Mouse (Mus musculus) olfactory bulb, adult 2 months (tissue): ENCODE results near the gene Jazf1. TPM values are rescaled to one million over a fixed set of nuclear protein-coding genes. Genes with fewer than 3 reads are reported as not detected.

Experiments used
- H3K27ac ChIP-seq: fragments of 200-500 bp; 2 replicates; pipeline ENCODE4 v1.5.1; 2012; ENCODE audit warnings: low read depth, low read length; ENCODE audit not compliant: insufficient read depth
- H3K4me1 ChIP-seq: fragments of 200-500 bp; 2 replicates; pipeline ENCODE4 v1.6.1; 2012; ENCODE audit warnings: low read length; ENCODE audit not compliant: control insufficient read depth, insufficient read depth
- H3K4me3 ChIP-seq: fragments of 200-500 bp; 2 replicates; pipeline ENCODE4 v1.5.1; 2012; ENCODE audit warnings: mild to moderate bottlenecking, low read depth, low read length, moderate library complexity; ENCODE audit not compliant: insufficient read depth
- CTCF ChIP-seq: fragments of 200-500 bp; IDR thresholded peaks from 2 replicates; pipeline ENCODE4 v1.5.1; 2012; ENCODE audit warnings: low read depth, mild to moderate bottlenecking, low read length, moderate library complexity; ENCODE audit not compliant: insufficient read depth
- POLR2A ChIP-seq: fragments of 200-500 bp; IDR thresholded peaks from 2 replicates; pipeline ENCODE4 v1.6.1; 2012; ENCODE audit warnings: mild to moderate bottlenecking, low read depth, low read length, moderate library complexity; ENCODE audit not compliant: insufficient read depth
- WGBS: fragments of 180-500 bp; shearing (Covaris S2); methylation state at CpG from one replicate; pipeline ENCODE4 v1.1.7; 2018; 5-methylcytosine and 5-hydroxymethylcytosine counted together
- polyA plus RNA-seq: library from polyadenylated mRNA; stranded (reverse); fragments of >200 nt; gene quantifications from 2 replicates; pipeline ENCODE4 v1.2.4, GENCODE M21; 2012; ENCODE audit warnings: low replicate concordance; ENCODE audit not compliant: missing spikeins, insufficient read depth, insufficient read length

The Jazf1 gene
- polyA plus RNA-seq, 1 experiment: not detected

DNA sequence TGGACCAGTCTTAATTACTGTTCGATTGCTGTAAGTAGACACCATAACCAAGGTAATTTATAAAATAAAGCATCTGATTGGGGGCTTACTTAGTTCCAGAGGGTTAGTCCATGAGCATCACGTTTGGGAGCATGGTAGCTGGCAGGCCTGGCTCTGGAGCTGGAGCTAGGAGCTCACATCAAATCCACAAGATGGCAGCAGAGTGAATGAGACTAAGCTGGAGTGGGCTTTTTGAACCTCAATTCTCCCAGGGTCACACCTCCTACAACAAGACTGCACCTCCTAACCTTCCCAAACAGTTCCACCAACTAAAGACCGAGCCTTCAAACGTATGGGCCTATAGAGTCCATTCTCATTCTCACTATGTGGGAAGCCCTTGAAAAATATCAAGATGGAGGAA, 141.5 kb downstream of the Jazf1 start:
- Histone ChIP-seq H3K4me3 (no peak overlapping the region), H3K27ac (no peak overlapping the region), H3K4me1 (no peaks in the 10 kb centered on the region)
- TF ChIP-seq POLR2A: no peak
- no peak for TF ChIP-seq CTCF
- 75% methylated on average over 4 of the region's 4 CpGs for WGBS

DNA sequence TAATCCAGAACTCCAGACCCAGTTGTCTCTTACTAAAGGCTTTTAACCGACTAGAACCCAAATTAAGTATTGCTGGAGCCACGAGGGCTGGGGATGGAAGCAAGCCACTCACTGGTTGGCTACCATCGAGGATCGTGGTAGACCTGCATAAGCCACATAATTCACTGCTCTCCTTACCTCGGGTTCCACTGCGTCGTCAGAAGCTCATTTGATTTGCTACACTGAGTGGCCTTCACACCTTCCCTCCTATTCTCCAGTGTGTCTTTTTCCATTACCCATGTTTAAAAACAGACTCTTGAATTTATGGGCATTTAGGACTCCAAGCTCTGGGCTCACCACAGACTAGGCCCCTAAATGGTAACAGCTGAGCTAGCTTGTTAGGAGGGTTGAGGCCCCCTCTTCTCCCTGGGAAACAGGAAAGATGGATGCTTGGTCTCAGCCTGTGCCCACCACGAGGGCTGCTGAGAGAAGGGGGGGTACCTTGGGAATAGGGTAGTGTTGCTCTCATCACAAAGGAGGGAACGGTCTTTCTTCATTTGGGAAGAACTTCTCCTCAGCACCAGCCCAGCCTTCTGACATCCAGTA, 142.9 kb downstream of the Jazf1 start:
- 89% methylated on average over 9 of the region's 9 CpGs for WGBS
- H3K4me3 ChIP-seq: no peak overlapping the region
- H3K4me1 ChIP-seq: no peaks in the 10 kb centered on the region
- no peak overlapping the region for H3K27ac ChIP-seq
- TF ChIP-seq CTCF (no peak), POLR2A (no peak)

DNA sequence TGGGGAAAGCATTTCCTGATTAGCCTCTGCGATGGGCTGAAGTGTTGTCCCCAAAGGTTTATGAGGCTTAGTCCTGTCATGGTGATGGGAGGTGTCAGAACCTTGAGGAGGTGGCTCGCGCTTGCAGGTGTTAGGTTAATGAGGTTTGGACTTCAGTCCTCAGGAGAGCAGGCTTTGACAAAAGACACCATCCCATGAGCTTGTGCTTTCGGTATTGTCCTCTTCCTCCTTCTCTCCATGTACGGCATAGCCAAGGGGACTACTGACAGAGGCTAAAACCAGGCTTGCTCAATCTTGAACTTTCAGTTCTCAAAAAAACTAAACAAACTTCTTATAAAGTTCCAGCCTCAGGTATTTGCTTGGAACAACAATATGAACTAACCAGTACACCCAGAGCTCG, 147.2 kb downstream of the Jazf1 start:
- 92% methylated on average over 6 of the region's 6 CpGs for WGBS
- Histone ChIP-seq H3K4me3 (no peak overlapping the region), H3K4me1 (no peaks in the 10 kb centered on the region), H3K27ac (no peak overlapping the region)
- TF ChIP-seq POLR2A (no peak), CTCF (no peak)

DNA sequence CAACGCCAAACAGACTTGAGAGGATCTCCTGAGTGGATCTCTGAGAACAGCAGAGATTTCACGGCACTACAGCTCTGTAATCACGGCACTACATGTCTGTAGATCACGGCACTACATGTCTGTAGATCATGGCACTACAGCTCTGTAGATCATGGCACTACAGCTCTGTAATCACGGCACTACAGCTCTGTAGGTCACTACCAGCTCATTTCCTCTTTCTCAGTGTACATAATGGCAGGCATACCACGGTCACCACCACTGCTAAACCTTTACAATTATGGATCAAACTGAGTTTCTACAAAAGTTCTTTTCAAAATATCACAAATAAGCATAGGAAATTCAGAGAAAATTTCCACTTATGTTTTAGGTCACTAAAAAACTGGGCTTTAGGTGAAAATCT, 147.7 kb downstream of the Jazf1 start:
- TF ChIP-seq CTCF (no peak), POLR2A (no peak)
- no peak overlapping the region for H3K27ac ChIP-seq
- H3K4me3 ChIP-seq: no peak overlapping the region
- WGBS: 94% methylated on average over 6 of the region's 6 CpGs
- no peaks in the 10 kb centered on the region for H3K4me1 ChIP-seq

DNA sequence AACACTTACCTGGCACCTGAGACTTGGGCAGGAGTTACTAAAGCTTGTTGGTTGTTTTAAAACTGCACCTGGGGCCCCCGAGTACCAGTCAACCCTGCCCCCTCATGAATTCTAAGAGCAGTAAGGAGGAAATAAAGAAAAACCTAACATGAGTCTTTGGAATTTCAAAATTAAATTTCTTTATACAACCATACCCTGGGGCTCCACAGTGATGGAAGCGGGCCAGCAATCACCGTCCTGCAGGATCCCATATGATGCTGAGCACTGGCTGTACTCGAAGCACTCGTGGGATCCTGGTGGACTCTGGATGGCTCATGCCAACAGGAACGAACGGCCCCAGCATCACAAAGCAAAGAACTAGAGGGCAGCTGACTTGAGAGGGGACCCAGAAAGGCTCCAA, 149.0 kb downstream of the Jazf1 start:
- no peak overlapping the region for H3K27ac ChIP-seq
- no peak for TF ChIP-seq POLR2A
- WGBS: 70% methylated on average over 7 of the region's 7 CpGs
- H3K4me3 ChIP-seq: no peak overlapping the region
- H3K4me1 ChIP-seq: 0 out of 2 replicates have a peak, but pooled peaks cover 2% of the 10 kb centered on the region

DNA sequence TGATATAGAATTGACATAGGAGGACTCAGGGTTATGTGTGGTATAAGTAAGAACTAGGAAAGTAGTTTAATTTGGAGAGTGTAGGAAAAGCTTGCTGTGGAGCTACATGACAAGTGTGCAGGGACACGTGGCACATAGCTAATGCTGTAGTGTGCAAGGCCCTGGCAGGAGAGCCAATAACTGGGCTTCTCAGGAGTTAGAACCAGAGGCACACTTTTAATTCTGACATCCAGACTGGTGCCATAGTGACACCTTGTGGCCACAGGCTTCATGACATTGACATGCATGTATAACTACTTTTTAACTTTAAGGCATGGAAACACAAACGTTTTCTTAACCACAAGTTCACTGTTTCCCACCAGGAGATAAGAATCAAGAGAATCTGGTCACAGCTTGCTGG, 149.5 kb downstream of the Jazf1 start:
- 11% methylated on average over 2 of the region's 2 CpGs for WGBS
- 0 out of 2 replicates have a peak, but pooled peaks cover 2% of the 10 kb centered on the region for H3K4me1 ChIP-seq
- TF ChIP-seq POLR2A: no peak
- TF ChIP-seq CTCF: no peak
- no peak overlapping the region for H3K27ac ChIP-seq
- no peak overlapping the region for H3K4me3 ChIP-seq

DNA sequence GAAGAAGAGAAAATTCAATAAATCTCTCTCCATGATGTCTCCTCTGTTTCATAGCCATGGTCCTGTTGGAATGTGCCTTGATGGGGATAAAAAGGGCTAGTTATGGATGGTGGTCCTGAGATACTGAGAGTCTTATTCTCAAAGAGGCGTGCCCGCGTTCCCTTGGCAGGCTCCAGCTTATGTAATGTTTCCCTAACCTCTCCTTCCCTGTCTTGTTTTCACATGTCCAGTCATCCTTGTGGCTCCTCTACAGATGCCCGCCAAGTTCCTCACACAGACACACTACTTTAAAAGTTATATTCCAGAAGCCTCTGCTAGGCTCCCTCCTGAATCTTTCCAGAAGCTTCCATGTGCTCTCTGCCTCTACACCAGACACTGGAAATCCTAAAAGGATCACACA, 151.0 kb downstream of the Jazf1 start:
- TF ChIP-seq CTCF: no peak
- TF ChIP-seq POLR2A: no peak
- WGBS: 100% methylated on average over 4 of the region's 4 CpGs
- Histone ChIP-seq H3K4me1 (0 out of 2 replicates have a peak, but pooled peaks cover 2% of the 10 kb centered on the region), H3K27ac (no peak overlapping the region), H3K4me3 (no peak overlapping the region)

DNA sequence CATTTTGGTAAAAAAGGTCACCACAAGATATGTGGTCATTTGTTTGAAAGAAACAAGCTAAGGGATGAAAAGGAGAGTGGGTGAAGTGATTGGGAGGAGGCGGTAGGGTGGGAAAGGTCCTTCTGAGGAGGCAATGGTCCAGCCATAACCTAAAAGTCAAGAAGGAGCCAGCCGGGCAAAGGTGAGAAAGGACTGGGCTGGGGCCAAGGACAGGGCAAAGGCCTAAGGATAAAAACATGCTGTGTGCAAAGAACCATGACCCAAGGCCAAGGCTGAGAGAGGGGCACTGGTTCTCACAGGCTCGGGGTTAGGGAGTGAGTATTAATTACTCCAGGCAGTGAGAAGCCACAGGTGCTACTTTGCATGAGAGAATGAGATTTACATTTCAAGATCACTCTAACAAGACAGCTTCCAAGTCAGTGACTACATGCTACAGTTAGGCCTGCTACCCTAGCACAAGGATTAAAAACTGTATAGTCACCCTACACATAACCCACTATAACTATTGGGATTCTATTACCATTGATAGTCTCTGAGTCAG, 151.5 kb downstream of the Jazf1 start:
- no peak for TF ChIP-seq POLR2A
- TF ChIP-seq CTCF: no peak
- WGBS: 90% methylated on average over 3 of the region's 3 CpGs
- H3K4me3 ChIP-seq: no peak overlapping the region
- H3K27ac ChIP-seq: no peak overlapping the region
- 0 out of 2 replicates have a peak, but pooled peaks cover 2% of the 10 kb centered on the region for H3K4me1 ChIP-seq

DNA sequence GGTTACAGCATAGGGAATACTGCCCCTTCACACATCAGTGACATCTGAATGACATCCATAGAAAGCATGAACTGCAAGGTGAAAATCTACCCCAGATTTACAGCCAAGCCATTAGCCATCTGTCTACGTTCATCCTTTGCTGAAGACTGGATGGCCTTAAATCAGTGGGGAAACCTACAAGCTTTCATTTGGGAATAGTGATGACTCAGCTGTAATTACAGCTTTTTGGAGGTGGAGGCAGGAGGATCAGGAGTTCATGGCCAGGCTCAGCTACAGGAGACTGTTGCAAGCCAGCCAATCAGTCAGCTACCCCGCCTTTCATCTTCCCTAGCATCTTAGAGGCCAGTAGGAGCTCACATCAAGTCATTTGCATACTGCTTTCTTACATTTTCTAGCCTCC, 153.5 kb downstream of the Jazf1 start:
- H3K4me3 ChIP-seq: no peak overlapping the region
- WGBS: 81% methylated on average over 2 of the region's 2 CpGs

More for the DNA sequence above, 153.5 kb downstream of the Jazf1 start:
- Histone ChIP-seq H3K4me1 (0 out of 2 replicates have a peak, but pooled peaks cover 2% of the 10 kb centered on the region), H3K27ac (no peak overlapping the region)
- TF ChIP-seq POLR2A: no peak
- TF ChIP-seq CTCF: no peak
